Mouse (Mus musculus): ENCODE results near the gene Napepld.

DNA sequence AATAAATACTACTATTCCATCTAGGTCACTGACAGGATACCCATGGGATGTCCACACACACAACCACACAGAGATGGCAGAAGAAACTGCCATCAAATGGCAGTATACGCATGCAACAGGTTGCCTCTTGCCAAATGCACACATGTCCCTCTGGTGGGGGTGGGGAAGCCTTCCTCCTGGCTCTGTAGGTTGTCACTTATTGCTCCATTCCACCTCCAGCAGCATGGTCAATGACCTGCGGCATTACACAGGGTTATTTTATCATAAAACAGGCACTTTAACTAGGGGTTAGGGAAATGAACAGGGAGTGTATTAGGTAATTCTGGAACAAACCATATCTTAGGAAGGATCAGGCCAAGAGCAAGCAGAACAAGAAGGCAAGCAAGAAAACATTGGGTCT lies 31.9 kb downstream of the Napepld start:
- TF ChIP-seq CTCF (IDR thresholded peaks at IDR 0.05; ENCODE audit: control insufficient read depth, insufficient read depth, insufficient replicate concordance, low read depth, low read length) (no peak), POLR2A (IDR thresholded peaks at IDR 0.05; ENCODE audit: control insufficient read depth, low read depth, low read length) (no peak)

All from testis, adult 2 months (tissue).